Mouse (Mus musculus) cerebellum, adult 11-12 months (tissue): Measurements from ENCODE around the gene Gm5089.

Source experiments
- DNase-seq: peaks from one replicate; pipeline ENCODE4 v3.0.0; 2022

The Gm5089 gene

GRCm38 (mm10) chr14:122463080-122463691 lies 12.3 kb upstream of the Gm5089 start:
- DNase-seq: peak; percentile 74

DNA sequence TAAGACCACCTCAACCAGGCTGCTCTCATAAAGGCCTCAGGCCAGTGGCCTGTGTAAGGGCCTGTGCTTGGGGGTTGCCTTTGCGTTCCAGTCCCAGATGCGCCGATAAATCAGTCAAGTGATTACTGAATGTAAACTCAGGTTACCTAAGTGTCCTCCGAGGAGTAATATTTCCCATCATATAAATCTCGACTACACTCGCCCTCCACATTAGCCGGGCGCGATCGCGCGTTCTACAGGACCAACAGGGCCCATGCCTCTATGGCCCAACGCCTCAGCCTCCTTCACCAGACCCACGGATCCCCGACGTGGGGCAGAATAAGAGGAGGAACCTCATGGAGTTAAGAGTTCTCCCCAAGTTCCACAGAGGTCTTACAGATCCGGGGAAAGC lies 11.8 kb upstream of the Gm5089 start:
- DNase-seq: peak; percentile 38

GRCm38 (mm10) chr14:122461966-122462365 lies 11.1 kb upstream of the Gm5089 start:
- DNase-seq: peak; percentile 60

GRCm38 (mm10) chr14:122461500-122461899 lies 10.6 kb upstream of the Gm5089 start:
- no peak for DNase-seq

DNA sequence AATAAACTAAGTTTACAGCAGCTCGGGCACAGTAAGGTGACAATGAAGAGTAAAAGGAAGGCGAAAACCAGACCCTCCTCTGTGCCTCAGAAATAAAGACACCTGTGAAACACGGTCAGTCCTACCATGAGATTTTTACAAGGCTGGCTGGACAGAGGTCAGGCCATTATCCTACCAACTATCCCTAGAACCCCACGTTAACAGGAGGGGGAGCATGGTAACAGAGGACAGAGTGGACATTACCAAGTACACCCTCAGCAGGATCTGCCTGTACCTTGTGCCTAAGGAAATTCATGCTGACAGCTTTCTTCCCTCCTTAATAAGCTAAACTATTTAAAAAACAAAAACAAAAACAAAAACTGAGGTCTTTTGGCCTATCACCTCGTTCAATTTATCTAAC lies 9.3 kb upstream of the Gm5089 start:
- peak; percentile 26 for DNase-seq

DNA sequence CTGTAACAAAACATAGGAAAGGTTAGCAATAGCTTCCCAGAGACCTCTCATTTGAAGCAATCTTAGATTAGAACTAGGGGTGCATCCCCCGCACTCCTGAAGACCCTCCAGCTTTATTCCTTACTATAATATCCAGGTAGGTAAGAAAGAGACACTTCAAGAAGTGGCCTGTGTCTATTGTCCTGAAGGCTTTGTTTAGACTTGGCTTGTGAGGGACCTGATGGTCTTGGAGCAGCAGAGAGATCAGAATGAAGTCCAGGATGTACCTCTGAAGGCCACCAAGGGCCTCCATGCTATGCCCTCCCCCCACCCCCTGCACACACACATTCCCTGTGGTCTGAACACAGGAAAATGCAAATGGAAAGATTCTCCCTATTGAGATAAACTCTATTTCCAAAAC lies 8.9 kb upstream of the Gm5089 start:
- no peak for DNase-seq

- peak; percentile 43 for DNase-seq
These were observed 8.4 kb upstream of the Gm5089 start for GRCm38 (mm10) chr14:122459332-122459731.

DNA sequence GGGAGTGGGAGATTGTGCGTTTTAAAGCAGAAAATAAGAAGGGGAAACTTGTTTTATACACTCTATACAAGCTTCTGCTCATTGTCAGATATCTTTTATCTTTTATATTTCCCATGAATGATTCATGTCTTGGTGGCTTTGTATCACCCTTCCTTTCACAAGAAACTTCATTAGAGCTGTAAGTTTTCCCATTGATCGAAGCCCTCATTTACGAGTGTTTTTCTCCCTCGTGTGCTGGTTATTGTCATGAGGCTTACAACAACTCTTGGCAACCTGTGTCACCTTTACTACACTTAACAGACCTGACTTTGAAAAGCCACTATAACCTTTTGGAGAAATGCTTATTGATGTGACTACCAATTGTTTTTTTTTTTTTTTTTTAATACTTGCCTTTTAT lies 4.6 kb upstream of the Gm5089 start:
- DNase-seq: no peak

DNA sequence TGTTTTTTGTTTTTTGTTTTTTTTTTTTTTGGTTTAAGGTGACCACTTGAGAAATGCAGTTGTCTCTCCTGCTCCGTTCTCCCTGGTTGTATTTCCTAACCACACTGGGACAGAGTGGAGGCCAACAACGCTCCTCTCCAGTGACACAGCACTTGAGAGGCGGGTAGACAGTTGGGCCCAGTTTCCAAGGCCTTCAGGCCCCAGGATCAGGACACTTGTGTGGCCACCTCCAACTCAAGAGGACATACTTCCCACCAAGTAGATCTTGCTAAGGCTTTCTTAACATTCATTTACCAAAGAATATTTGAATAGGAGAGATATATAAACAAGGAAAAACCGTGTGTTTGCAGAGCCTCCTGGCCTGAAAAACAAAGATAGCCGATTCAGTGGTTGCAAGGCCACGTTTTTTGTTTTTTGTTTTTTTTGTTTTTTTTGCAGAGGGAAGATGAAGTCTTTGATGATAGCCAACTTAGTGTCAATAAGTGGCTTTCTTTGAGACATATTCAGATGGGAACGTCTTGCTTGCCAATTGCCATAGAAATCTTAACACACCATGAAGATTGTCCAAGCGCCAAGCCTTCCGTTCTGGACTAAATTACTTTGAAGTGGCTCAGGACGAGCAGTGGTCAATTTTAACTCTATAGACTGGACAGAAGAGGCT lies 4.1 kb upstream of the Gm5089 start:
- DNase-seq: peak; percentile 33

DNA sequence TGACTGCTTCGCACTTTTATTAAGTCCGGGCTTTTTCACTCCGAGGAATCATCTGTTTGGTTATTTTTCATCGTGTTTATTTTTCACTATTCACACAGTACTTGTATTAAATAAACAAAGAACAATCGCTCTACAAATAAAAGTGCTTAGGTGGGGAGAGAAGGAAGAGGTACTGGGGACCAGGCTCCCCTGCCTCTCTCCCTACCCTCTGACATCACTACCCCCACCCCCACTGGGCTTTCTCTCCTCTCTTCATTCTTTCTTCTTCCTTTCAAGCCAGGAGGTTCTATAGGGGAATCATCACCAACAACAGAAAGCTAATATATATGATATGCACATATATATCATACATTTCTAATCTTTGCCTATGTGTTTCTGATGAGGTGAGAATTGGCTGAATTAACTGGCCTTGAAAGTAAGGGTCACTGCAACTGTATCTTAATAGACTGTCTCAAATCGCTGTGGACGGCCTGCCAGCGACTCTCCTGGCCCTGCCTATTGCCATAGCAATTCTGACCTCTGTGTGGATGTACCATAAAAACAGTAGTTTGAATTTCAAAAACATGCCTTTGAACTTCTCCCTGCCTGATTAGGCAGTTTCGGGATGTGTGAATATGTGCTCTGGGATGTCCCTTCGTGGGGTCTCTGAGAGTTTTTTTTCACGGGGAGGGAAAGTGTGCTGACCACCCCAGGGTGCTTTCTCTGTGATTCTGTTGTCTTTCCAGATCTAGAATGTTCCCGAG lies 3.3 kb upstream of the Gm5089 start:
- DNase-seq: no peak

DNA sequence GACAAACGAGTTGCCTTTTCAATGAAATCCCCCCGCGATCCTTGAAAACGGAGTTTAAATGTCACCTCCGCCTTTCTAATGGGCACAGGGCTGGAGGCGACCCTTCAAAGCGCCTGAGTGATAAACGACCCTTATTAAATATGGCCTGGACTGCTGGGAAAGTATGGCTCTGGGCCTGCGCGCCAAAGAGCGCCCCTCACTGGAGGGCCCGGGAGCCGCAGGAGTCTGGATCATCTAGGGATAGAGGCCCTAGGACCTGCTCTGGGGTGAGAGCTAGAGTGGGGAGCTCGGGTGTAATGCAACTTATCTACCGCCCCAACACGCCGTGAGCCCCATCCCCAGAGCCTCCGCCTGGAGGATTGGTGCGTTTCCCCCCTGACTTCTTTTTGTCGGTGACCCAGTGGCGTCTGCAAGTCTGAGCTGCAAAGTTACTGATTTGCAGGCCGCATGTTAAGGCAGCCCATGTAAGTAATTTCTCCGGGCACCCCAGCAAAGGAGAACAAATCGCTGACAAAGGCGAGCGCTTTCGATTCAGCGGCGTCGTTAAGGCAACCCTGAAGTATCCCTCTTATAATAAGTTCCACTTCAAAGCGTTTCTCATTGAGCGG lies 2.6 kb upstream of the Gm5089 start:
- peak; percentile 54 for DNase-seq

DNA sequence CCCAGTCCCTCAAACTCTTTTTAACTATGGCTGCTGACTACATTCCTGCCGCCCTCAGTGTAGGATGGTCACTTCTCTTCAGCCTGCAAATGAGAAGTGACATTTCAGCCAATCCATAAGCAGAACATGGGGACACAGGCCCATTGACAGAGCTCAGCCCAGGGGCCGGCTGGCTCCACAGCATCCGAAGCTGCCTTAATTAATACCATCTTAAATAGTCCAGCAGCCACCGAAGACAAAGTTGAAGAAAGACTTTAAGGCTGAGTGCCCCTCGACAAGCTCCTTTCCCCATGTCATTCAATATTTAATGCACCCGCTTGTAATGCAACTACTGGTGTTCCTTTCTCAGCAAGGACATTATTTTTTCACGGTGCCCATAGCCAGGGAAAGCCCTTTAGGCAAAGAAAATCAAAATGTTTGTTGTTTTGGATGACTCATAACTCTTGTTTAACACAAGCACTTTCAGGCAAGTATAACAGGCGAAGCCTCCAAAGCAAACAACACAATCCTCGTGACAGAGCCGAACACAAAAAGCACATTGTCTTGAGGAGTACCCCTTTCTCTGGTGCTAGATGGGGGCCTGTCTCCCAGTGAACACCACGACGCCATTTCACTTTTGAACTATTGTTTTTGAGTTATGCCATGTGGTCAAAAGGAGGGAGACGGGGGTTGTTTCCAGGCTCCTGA lies 1.9 kb upstream of the Gm5089 start:
- DNase-seq: no peak

- DNase-seq: peak; percentile 25
These were observed 733 bp upstream of the Gm5089 start for GRCm38 (mm10) chr14:122451551-122452145.

GRCm38 (mm10) chr14:122449601-122450495 lies 1.1 kb downstream of the Gm5089 start:
- DNase-seq: peak; percentile 38

GRCm38 (mm10) chr14:122436850-122437249 lies 14.1 kb downstream of the Gm5089 start:
- no peak for DNase-seq

DNA sequence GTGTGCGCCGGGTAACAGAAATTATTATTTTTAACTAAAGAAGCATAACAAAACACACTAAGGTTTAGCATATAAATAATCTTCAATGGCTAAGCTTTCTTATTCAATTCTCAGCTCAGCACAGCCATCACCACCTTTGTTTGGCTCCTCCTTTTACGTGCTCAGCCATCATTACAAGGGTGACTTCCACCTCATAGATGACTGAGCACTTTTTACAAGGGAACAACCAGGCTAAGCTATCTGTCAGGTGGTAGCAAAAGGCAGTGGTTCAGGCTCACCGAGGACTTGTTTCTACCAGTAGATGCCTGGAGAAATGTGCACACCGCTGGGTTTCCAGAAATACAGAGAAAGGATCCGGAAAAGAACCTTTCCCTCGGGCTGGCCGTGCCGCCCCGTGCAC lies 16.9 kb downstream of the Gm5089 start:
- DNase-seq: no peak

GRCm38 (mm10) chr14:122432558-122432957 lies 18.4 kb downstream of the Gm5089 start:
- DNase-seq: no peak

DNA sequence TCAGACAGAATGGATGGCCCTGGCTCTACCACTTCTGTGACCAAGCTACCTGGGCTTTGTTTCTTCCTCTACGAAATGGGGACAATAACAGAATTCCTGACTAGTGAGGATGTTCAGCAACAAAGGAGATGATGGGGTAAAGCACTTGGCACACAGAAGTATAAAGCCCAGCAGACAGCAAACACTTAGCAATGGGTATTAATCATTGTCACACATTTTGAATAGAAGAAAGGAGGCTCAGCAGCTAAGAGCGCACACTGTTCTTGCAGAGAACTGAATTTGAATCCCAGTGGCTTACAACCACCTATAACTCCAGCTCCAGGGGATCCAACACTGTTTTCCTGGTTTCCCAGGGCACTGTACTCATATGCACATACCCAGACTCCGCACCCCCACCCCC lies 23.3 kb downstream of the Gm5089 start:
- no peak for DNase-seq

DNA sequence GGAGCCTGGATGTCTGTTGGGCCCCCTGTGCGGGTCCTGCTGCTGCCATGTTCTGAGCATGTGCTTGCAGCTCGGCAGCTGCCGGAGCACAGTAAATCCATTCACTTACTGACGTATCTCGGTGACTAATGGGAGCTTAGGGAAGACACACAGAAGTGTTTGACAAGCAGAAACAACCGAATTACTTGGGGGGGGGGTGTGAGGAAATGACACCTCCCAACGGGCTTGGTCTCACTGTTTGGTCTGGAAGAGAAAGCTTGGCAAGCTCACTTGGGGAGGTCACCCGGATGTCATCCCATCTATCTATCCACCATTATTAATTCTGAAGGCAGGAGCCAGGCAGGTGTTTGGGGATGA lies 23.7 kb downstream of the Gm5089 start:
- DNase-seq: no peak

DNA sequence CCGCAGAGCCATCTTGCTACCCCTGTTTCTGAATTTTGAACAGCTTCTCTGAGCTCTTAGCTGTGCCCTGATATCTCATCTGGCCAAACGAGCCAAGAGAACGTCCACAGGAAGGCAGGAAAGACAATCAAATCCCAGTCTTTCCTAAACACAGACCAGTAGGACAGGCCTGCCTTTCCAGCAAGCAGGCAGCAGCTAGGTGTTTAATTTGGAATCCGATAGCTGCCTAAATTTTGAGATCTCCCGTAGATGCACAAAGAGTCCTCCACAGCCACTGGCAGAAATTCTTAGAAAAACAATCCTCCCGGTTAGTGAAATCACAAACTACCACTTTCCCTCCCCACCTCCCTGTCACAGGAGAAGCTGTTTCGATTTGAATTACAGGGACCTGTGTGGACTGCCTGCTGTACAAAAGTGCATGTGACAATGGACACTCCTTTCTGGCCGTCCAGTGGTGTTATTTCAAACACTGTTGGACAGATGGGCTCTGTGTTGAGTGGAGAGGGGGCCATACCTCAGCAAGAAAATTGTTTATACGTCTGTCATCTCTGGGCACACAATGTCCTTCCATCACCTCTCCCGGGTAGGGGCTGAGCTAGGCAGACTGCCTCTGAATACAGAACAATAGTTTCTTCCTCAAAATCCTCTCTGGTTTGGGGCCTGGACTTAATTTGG lies 24.2 kb downstream of the Gm5089 start:
- no peak for DNase-seq

DNA sequence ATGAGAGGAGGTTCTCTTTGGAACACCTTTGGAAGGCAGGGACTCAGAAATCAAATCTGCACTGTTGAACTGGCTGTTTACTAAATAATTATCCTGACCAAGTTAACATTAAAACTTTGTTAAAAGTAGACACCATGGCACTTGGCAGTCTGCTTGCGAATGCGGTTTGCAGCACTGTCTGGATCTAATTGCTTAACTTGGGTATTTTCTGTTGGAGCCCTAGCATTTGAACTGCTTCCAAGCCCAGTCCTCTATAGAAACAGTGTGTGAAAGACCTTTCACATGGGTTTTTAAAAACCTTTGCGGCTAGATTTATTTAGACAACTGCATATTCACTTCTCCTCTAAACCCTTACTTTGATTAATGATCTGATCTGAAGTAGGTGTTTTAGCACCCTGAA lies 26.5 kb downstream of the Gm5089 start:
- no peak for DNase-seq
